Mouse (Mus musculus): ENCODE data around the gene 6430531B16Rik. TPM values are rescaled to one million over a fixed set of nuclear protein-coding genes. Genes with fewer than 3 reads are reported as not detected.

The 6430531B16Rik gene
- total and polyA plus RNA-seq, 3 experiments: 0.11 TPM; not detected in 2

GRCm38 (mm10) chr7:139988272-139988671 is 9.7 kb upstream of the 6430531B16Rik start:
- H3K4me1 ChIP-seq (ENCODE audit: insufficient read depth, low read depth, low read length): peaks cover 14% of the 10 kb centered on the region; the same call in 1 of the 2 replicates
- H3K27me3 ChIP-seq (ENCODE audit: insufficient read depth, low read length): peaks cover 8% of the 10 kb centered on the region
- TF ChIP-seq POLR2AphosphoS5 (IDR thresholded peaks at IDR 0.05; ENCODE audit: insufficient replicate concordance, low read depth, low read length) (no peak), TAL1 (conservative IDR thresholded peaks at IDR 0.05; ENCODE audit: low read depth, low read length) (no peak), CTCF (IDR thresholded peaks at IDR 0.05; ENCODE audit: low read depth, low read length) (no peak)
- DNase-seq (ENCODE audit: low spot score) (no peak), ATAC-seq (ENCODE audit: extremely low read depth, insufficient number of reproducible peaks, low FRiP score, poor library complexity, severe bottlenecking) (no peak)
- H3K4me3 ChIP-seq (ENCODE audit: low read depth, low read length): no peak overlapping the region
- H3K36me3 ChIP-seq (replicated peaks): no peaks in the 10 kb centered on the region
- H3K9me3 ChIP-seq (replicated peaks): no peaks in the 10 kb centered on the region

GRCm38 (mm10) chr7:139984505-139984904 is 6.0 kb upstream of the 6430531B16Rik start:
- peaks cover 10% of the 10 kb centered on the region; the same call in 1 of the 2 replicates for H3K27me3 ChIP-seq (ENCODE audit: insufficient read depth, low read length)
- no peak overlapping the region for H3K4me3 ChIP-seq (ENCODE audit: low read depth, low read length)
- DNase-seq (ENCODE audit: low spot score) (no peak), ATAC-seq (ENCODE audit: extremely low read depth, insufficient number of reproducible peaks, low FRiP score, poor library complexity, severe bottlenecking) (no peak)
- TF ChIP-seq CTCF (IDR thresholded peaks at IDR 0.05; ENCODE audit: low read depth, low read length): no peak
- no peak for TF ChIP-seq GATA2 (IDR thresholded peaks at IDR 0.05; ENCODE audit: borderline replicate concordance, low read depth, low read length)
- TF ChIP-seq GATA1 (IDR thresholded peaks at IDR 0.05; ENCODE audit: borderline replicate concordance, low read length): no peak
- no peak for TF ChIP-seq TAL1 (conservative IDR thresholded peaks at IDR 0.05; ENCODE audit: low read depth, low read length)
- no peak for TF ChIP-seq POLR2AphosphoS5 (IDR thresholded peaks at IDR 0.05; ENCODE audit: insufficient replicate concordance, low read depth, low read length)
- H3K36me3 ChIP-seq (replicated peaks): no peaks in the 10 kb centered on the region
- H3K9me3 ChIP-seq (replicated peaks): no peaks in the 10 kb centered on the region
- 0 out of 2 replicates have a peak, but pooled peaks cover 4% of the 10 kb centered on the region for H3K4me1 ChIP-seq (ENCODE audit: insufficient read depth, low read depth, low read length)

GRCm38 (mm10) chr7:139982058-139982457 is 3.5 kb upstream of the 6430531B16Rik start:
- H3K27me3 ChIP-seq (ENCODE audit: insufficient read depth, low read length): peaks cover 12% of the 10 kb centered on the region; the same call in 1 of the 2 replicates
- DNase-seq (ENCODE audit: low spot score) (no peak), ATAC-seq (ENCODE audit: extremely low read depth, insufficient number of reproducible peaks, low FRiP score, poor library complexity, severe bottlenecking) (no peak)
- no peaks in the 10 kb centered on the region for H3K9me3 ChIP-seq (replicated peaks)
- no peak for TF ChIP-seq TAL1 (conservative IDR thresholded peaks at IDR 0.05; ENCODE audit: low read depth, low read length)
- no peak for TF ChIP-seq GATA2 (IDR thresholded peaks at IDR 0.05; ENCODE audit: borderline replicate concordance, low read depth, low read length)
- TF ChIP-seq GATA1 (IDR thresholded peaks at IDR 0.05; ENCODE audit: borderline replicate concordance, low read length): no peak
- no peak for TF ChIP-seq POLR2AphosphoS5 (IDR thresholded peaks at IDR 0.05; ENCODE audit: insufficient replicate concordance, low read depth, low read length)
- TF ChIP-seq CTCF (IDR thresholded peaks at IDR 0.05; ENCODE audit: low read depth, low read length): no peak
- H3K36me3 ChIP-seq (replicated peaks): no peaks in the 10 kb centered on the region
- H3K4me3 ChIP-seq (ENCODE audit: low read depth, low read length): no peak overlapping the region
- no peaks in the 10 kb centered on the region for H3K4me1 ChIP-seq (ENCODE audit: insufficient read depth, low read depth, low read length)

- TF ChIP-seq TAL1 (conservative IDR thresholded peaks at IDR 0.05; ENCODE audit: low read depth, low read length): no peak
- TF ChIP-seq CTCF (IDR thresholded peaks at IDR 0.05; ENCODE audit: low read depth, low read length): no peak
- no peak for TF ChIP-seq GATA1 (IDR thresholded peaks at IDR 0.05; ENCODE audit: borderline replicate concordance, low read length)
- TF ChIP-seq POLR2AphosphoS5 (IDR thresholded peaks at IDR 0.05; ENCODE audit: insufficient replicate concordance, low read depth, low read length): no peak
- no peak for TF ChIP-seq GATA2 (IDR thresholded peaks at IDR 0.05; ENCODE audit: borderline replicate concordance, low read depth, low read length)
- H3K9me3 ChIP-seq (replicated peaks): no peaks in the 10 kb centered on the region
- ATAC-seq (ENCODE audit: extremely low read depth, insufficient number of reproducible peaks, low FRiP score, poor library complexity, severe bottlenecking): no peak
- no peaks in the 10 kb centered on the region for H3K4me1 ChIP-seq (ENCODE audit: insufficient read depth, low read depth, low read length)
- H3K36me3 ChIP-seq (replicated peaks): no peaks in the 10 kb centered on the region
- no peak overlapping the region for H3K4me3 ChIP-seq (ENCODE audit: low read depth, low read length)
- peaks cover 12% of the 10 kb centered on the region; the same call in 1 of the 2 replicates for H3K27me3 ChIP-seq (ENCODE audit: insufficient read depth, low read length)
- no peak for DNase-seq (ENCODE audit: low spot score)
Observed at GRCm38 (mm10) chr7:139980778-139981177, 2.2 kb upstream of the 6430531B16Rik start.

DNA sequence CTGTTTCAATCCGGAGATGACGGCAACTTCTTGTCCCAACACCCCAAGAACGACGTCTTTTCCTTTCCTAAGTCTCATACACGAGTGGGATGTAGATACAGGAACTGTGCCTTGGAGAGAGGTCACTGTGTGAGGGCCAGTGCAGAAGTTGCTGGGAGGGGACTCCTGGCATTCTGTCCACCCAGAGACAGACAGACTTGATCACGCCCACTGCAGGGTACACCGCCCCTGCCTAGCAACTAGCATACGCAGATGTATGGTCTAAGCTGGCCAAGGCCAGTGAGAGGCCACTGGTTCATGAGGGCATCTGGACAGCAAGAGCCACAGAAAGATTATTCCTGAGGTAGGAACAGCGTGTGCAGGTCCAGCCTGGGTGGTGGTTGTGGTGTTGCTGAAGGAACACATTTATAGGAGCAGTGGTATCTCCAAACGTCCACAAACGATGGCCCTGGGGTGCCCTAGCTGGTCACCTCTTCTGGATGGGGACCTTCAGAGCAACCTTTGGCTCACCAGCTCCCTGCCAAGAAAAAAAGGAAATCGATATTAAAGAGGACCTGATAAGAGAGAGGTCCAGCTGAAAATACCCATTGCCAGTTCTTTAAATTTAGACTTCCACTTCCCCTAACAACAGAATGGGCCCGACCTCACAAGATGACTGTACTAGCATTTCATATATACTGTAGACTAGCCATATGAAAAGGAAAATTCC is 610 bp upstream of the 6430531B16Rik start:
- TF ChIP-seq POLR2AphosphoS5 (IDR thresholded peaks at IDR 0.05; ENCODE audit: insufficient replicate concordance, low read depth, low read length) (no peak), TAL1 (conservative IDR thresholded peaks at IDR 0.05; ENCODE audit: low read depth, low read length) (no peak), GATA2 (IDR thresholded peaks at IDR 0.05; ENCODE audit: borderline replicate concordance, low read depth, low read length) (no peak), GATA1 (IDR thresholded peaks at IDR 0.05; ENCODE audit: borderline replicate concordance, low read length) (no peak), CTCF (IDR thresholded peaks at IDR 0.05; ENCODE audit: low read depth, low read length) (no peak)
- Histone ChIP-seq H3K27me3 (ENCODE audit: insufficient read depth, low read length) (peaks cover 14% of the 10 kb centered on the region; the same call in 1 of the 2 replicates), H3K4me1 (ENCODE audit: insufficient read depth, low read depth, low read length) (no peaks in the 10 kb centered on the region; the same call in 1 of the 2 replicates), H3K4me3 (ENCODE audit: low read depth, low read length) (no peak overlapping the region), H3K9me3 (replicated peaks) (no peaks in the 10 kb centered on the region), H3K36me3 (replicated peaks) (no peaks in the 10 kb centered on the region)
- no peak for DNase-seq (ENCODE audit: low spot score)
- no peak for ATAC-seq (ENCODE audit: extremely low read depth, insufficient number of reproducible peaks, low FRiP score, poor library complexity, severe bottlenecking)

- DNase-seq (ENCODE audit: low spot score) (no peak), ATAC-seq (ENCODE audit: extremely low read depth, insufficient number of reproducible peaks, low FRiP score, poor library complexity, severe bottlenecking) (no peak)
- Histone ChIP-seq H3K9me3 (replicated peaks) (no peaks in the 10 kb centered on the region), H3K4me1 (ENCODE audit: insufficient read depth, low read depth, low read length) (no peaks in the 10 kb centered on the region; the same call in 1 of the 2 replicates), H3K27me3 (ENCODE audit: insufficient read depth, low read length) (peaks cover 19% of the 10 kb centered on the region; the same call in 1 of the 2 replicates), H3K36me3 (replicated peaks) (no peaks in the 10 kb centered on the region), H3K4me3 (ENCODE audit: low read depth, low read length) (no peak overlapping the region)
- TF ChIP-seq TAL1 (conservative IDR thresholded peaks at IDR 0.05; ENCODE audit: low read depth, low read length) (no peak), GATA2 (IDR thresholded peaks at IDR 0.05; ENCODE audit: borderline replicate concordance, low read depth, low read length) (no peak), GATA1 (IDR thresholded peaks at IDR 0.05; ENCODE audit: borderline replicate concordance, low read length) (no peak), CTCF (IDR thresholded peaks at IDR 0.05; ENCODE audit: low read depth, low read length) (no peak), POLR2AphosphoS5 (IDR thresholded peaks at IDR 0.05; ENCODE audit: insufficient replicate concordance, low read depth, low read length) (no peak)
Observed at GRCm38 (mm10) chr7:139975471-139975870, 3.1 kb downstream of the 6430531B16Rik start.

Measured in G1E (cell line).